Mouse (Mus musculus) embryonic fibroblast, embryonic 13.5 days (primary cell): ENCODE results near the gene Shroom3. TPM values are rescaled to one million over a fixed set of nuclear protein-coding genes. Genes with fewer than 3 reads are reported as not detected.

Experiments used
- H3K27ac ChIP-seq: 2 replicates; pipeline ENCODE4 v1.5.1; 2012; ENCODE audit warnings: low read length, control low read depth, inconsistent platforms; ENCODE audit not compliant: insufficient read depth
- H3K4me1 ChIP-seq: 2 replicates; pipeline ENCODE4 v1.6.1; 2011; ENCODE audit warnings: low read length; ENCODE audit not compliant: control insufficient read depth, insufficient read depth
- H3K4me3 ChIP-seq: 2 replicates; pipeline ENCODE4 v1.5.1; 2011; ENCODE audit warnings: mild to moderate bottlenecking, control low read depth, low read length; ENCODE audit not compliant: insufficient read depth
- CTCF ChIP-seq: IDR thresholded peaks from 2 replicates; pipeline ENCODE4 v1.5.1; 2011; ENCODE audit warnings: mild to moderate bottlenecking, control low read depth, low read length, moderate library complexity, borderline replicate concordance; ENCODE audit not compliant: insufficient read depth
- POLR2A ChIP-seq: IDR thresholded peaks from 2 replicates; pipeline ENCODE4 v1.6.1; 2011; ENCODE audit warnings: low read depth, mild to moderate bottlenecking, control low read depth, low read length, moderate library complexity
- polyA plus RNA-seq: library from polyadenylated mRNA; stranded (reverse); fragments of >200 nt; gene quantifications from 2 replicates; pipeline ENCODE4 v1.2.4, GENCODE M21; 2011; ENCODE audit warnings: low read depth; ENCODE audit not compliant: missing spikeins, insufficient read length

The Shroom3 gene
- polyA plus RNA-seq, 1 experiment = 1.2 TPM

- H3K4me3 ChIP-seq = peak overlapping the region; percentile 12; the same call in 1 of the 2 replicates
Observed at GRCm38 (mm10) chr5:92698131-92698836, 15.0 kb downstream of the Shroom3 start.

GRCm38 (mm10) chr5:92698837-92699529 is 15.7 kb downstream of the Shroom3 start:
- TF ChIP-seq CTCF = no peak
- TF ChIP-seq POLR2A = no peak
- peak overlapping the region; percentile 96 for H3K27ac ChIP-seq
- peaks cover 11% of the 10 kb centered on the region for H3K4me1 ChIP-seq
- H3K4me3 ChIP-seq = peak overlapping the region; percentile 12; the same call in 1 of the 2 replicates

More at GRCm38 (mm10) chr5:92698131-92698836, 15.0 kb downstream of the Shroom3 start:
- TF ChIP-seq POLR2A = no peak
- no peak for TF ChIP-seq CTCF
- Histone ChIP-seq H3K4me1 (peaks cover 11% of the 10 kb centered on the region), H3K27ac (peak overlapping the region; percentile 96)

GRCm38 (mm10) chr5:92701750-92702149 is 18.5 kb downstream of the Shroom3 start:
- Histone ChIP-seq H3K4me3 (no peak overlapping the region), H3K27ac (no peak overlapping the region), H3K4me1 (peaks cover 11% of the 10 kb centered on the region)
- TF ChIP-seq CTCF (no peak), POLR2A (no peak)

GRCm38 (mm10) chr5:92703671-92704070 is 20.4 kb downstream of the Shroom3 start:
- H3K4me3 ChIP-seq = no peak overlapping the region
- TF ChIP-seq CTCF (no peak), POLR2A (no peak)
- H3K27ac ChIP-seq = no peak overlapping the region
- peaks cover 4% of the 10 kb centered on the region; the same call in 1 of the 2 replicates for H3K4me1 ChIP-seq

GRCm38 (mm10) chr5:92707921-92708491 is 24.8 kb downstream of the Shroom3 start:
- no peak overlapping the region for H3K27ac ChIP-seq

GRCm38 (mm10) chr5:92710779-92711178 is 27.5 kb downstream of the Shroom3 start:
- no peak overlapping the region for H3K4me3 ChIP-seq
- 0 out of 2 replicates have a peak, but pooled peaks cover 3% of the 10 kb centered on the region for H3K4me1 ChIP-seq
- no peak for TF ChIP-seq CTCF
- TF ChIP-seq POLR2A = no peak
- no peak overlapping the region for H3K27ac ChIP-seq

More at GRCm38 (mm10) chr5:92707921-92708491, 24.8 kb downstream of the Shroom3 start:
- H3K4me3 ChIP-seq = no peak overlapping the region
- H3K4me1 ChIP-seq = no peaks in the 10 kb centered on the region
- TF ChIP-seq POLR2A (no peak), CTCF (no peak)

GRCm38 (mm10) chr5:92711666-92712290 is 28.5 kb downstream of the Shroom3 start:
- Histone ChIP-seq H3K4me3 (no peak overlapping the region), H3K27ac (no peak overlapping the region), H3K4me1 (0 out of 2 replicates have a peak, but pooled peaks cover 3% of the 10 kb centered on the region)
- TF ChIP-seq POLR2A = no peak
- no peak for TF ChIP-seq CTCF

- H3K4me3 ChIP-seq = no peak overlapping the region
- TF ChIP-seq POLR2A (no peak), CTCF (no peak)
- H3K4me1 ChIP-seq = 0 out of 2 replicates have a peak, but pooled peaks cover 3% of the 10 kb centered on the region
- H3K27ac ChIP-seq = no peak overlapping the region
Observed at GRCm38 (mm10) chr5:92712621-92713395, 29.6 kb downstream of the Shroom3 start.

GRCm38 (mm10) chr5:92714886-92715285 is 31.7 kb downstream of the Shroom3 start:
- no peak overlapping the region for H3K27ac ChIP-seq
- TF ChIP-seq CTCF (no peak), POLR2A (no peak)
- H3K4me3 ChIP-seq = no peak overlapping the region
- 0 out of 2 replicates have a peak, but pooled peaks cover 3% of the 10 kb centered on the region for H3K4me1 ChIP-seq
